Mouse (Mus musculus): ENCODE results near the gene Ccndbp1. TPM values are rescaled to one million over a fixed set of nuclear protein-coding genes. Genes with fewer than 3 reads are reported as not detected.
A peak's percentile ranks its signal among the peaks of the same experiment; 100 is the strongest.
"Not testable (repeated sequence)": the region's sequence is repeated elsewhere in the genome, so short reads cannot be mapped to it uniquely, and the experiment has no call there.

Ccndbp1 gene
- polyA plus RNA-seq (2016; fragmentation: Nextera tagmentation; extraction: Ambion mirVana) = 40.3 and 40.9 TPM in 2 replicates

DNA sequence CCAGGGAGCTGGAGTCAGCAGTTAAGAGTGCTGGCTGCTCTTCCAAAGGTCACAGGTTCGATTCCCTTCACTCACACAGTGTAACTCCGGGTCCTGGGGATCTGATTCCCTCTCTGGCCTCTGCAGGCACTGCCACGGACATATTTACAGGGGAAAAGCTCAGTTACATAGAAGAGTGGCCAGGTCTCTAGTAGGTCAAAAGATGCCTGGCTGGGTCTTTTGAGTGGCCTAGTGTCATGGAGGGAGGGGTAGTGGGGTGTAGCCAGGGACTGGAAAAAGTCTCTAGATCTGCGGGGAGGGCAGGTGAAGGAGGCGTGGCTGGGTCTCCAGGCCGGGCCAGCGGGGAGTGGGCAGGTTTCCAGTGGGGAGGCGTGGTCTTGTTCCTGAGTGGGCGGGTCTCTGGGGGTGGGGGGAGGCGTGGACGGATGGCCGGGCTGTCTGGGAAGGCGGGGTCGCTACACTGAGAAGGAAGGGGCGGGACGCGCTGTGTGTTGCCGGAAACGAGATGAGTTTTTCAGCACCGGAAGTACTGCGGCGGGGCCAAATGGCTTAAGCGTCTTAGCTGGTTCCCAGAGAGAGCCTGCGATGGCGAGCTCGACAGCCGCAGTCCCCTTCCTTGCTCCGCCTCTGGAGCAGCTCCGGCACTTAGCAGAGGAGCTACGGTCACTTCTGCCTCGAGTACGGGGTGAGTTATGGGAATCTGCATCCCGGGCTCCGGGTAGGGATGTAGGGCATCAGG lies at the start of gene Ccndbp1:
TSS of gene Ccndbp1 (plus strand) at position 479 of the 739 bp plus-strand sequence.
- Histone ChIP-seq H3K9ac (replicated peaks) (peak within 1 kb of the TSS; percentile 69), H3K9me3 (no peaks in the 10 kb centered on the region), H3K4me1 (replicated peaks) (peaks cover 8% of the 10 kb centered on the region), H3K4me3 (replicated peaks) (peak within 1 kb of the TSS; percentile 83), H3K27me3 (no peaks in the 10 kb centered on the region), H3K4me2 (peak within 1 kb of the TSS; percentile 83), H3K36me3 (peaks cover 16% of the 10 kb centered on the region), H3K27ac (peak within 1 kb of the TSS; percentile 62; the same call in 1 of the 2 replicates)
- ATAC-seq (ENCODE audit: insufficient number of reproducible peaks, insufficient read depth, low FRiP score, low TSS enrichment, low read depth) = peak; percentile 95
- WGBS = 2% methylated on average over 34 of the region's 34 CpGs

DNA sequence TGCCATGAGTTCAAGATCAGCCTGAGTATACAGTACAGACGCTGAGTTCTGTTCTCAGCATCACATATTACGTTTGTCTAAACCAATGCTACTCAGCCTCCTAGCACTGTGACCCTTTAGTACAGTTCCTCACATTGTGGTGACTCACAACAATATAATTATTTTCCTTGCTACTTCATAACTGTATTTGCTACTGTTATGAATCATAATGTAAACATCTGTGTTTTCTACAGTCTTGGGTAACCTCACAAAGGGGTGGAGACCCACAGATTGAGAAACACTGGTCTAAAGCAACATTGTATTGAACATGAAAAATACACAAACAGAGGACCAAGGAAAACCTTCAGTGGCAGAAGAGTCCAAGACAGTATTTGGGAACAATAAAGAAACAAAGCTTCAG lies 48.8 kb upstream of the Ccndbp1 start:
- Histone ChIP-seq H3K9me3 (no peaks in the 10 kb centered on the region), H3K9ac (replicated peaks) (no peak overlapping the region), H3K27ac (no peak overlapping the region), H3K27me3 (no peaks in the 10 kb centered on the region), H3K4me3 (replicated peaks) (no peak overlapping the region), H3K4me2 (no peak overlapping the region), H3K36me3 (peaks cover 40% of the 10 kb centered on the region), H3K4me1 (replicated peaks) (no peaks in the 10 kb centered on the region)
- 92% methylated on average over 2 of the region's 2 CpGs for WGBS
- ATAC-seq (ENCODE audit: insufficient number of reproducible peaks, insufficient read depth, low FRiP score, low TSS enrichment, low read depth) = no peak

DNA sequence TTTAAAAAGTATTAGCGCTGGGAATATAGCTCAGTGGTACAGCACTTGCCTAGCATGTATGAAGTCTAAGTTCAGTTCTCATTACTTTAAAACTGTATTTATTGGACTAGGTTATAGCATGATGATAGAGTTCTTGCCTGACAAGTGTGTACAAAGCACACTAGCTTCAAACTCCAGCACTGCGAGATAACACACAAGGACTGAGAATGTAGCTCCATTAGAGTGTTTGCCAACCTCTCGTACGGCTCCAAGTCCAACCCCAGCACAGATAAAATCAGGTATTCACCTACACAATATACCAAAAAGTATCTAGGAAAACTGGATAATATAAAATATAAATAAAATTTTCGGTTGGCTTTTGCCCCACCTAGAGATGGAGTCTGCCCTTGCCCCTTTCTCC lies 48.4 kb upstream of the Ccndbp1 start:
- Histone ChIP-seq H3K36me3 (peaks cover 36% of the 10 kb centered on the region), H3K27ac (no peak overlapping the region), H3K4me2 (no peak overlapping the region), H3K4me1 (replicated peaks) (no peaks in the 10 kb centered on the region), H3K27me3 (no peaks in the 10 kb centered on the region), H3K9ac (replicated peaks) (no peak overlapping the region), H3K4me3 (replicated peaks) (no peak overlapping the region), H3K9me3 (no peaks in the 10 kb centered on the region)
- ATAC-seq (ENCODE audit: insufficient number of reproducible peaks, insufficient read depth, low FRiP score, low TSS enrichment, low read depth) = no peak
- 94% methylated on average over 5 of the region's 5 CpGs for WGBS

DNA sequence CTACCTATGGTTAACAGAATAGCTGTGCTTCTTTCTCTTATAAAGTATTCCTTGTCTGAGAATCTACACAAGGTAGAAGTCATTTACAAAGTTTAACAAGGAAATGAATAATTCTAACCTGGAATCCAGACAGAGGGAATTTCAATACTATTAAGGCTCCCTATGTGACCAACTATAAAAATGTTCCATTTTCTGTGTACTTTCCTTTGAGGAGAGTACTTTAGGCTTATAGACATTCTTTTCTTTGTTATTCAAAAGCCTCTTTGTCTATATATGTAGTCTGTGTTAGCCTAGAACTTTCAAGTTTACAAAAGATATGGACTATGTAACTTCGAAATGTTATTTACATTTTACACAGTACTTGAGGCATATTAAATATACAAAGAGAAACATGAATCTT lies 47.9 kb upstream of the Ccndbp1 start:
- Histone ChIP-seq H3K36me3 (peaks cover 31% of the 10 kb centered on the region), H3K4me2 (no peak overlapping the region), H3K27me3 (no peaks in the 10 kb centered on the region), H3K27ac (no peak overlapping the region), H3K4me1 (replicated peaks) (no peaks in the 10 kb centered on the region), H3K9me3 (no peaks in the 10 kb centered on the region), H3K9ac (replicated peaks) (no peak overlapping the region), H3K4me3 (replicated peaks) (no peak overlapping the region)
- no peak for ATAC-seq (ENCODE audit: insufficient number of reproducible peaks, insufficient read depth, low FRiP score, low TSS enrichment, low read depth)
- 95% methylated on average over 1 of the region's 1 CpGs for WGBS

DNA sequence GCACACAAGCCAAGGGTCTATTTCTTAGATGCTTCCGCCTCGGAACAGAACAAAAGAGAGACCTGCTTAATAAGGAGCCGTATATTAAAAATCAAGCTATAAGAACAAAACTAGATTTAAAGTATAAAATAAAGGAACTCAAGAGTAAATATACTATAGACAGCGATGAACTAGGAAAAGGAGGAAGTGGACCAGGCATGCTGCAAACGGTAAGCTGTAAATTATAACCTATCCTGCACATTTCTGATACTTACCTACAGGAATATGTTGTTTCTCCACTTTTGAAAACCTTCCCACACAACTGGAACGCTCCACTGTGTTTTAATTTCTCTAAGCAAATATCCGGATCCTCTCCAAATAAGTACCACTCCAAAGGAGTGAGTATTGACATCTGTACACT lies 45.1 kb upstream of the Ccndbp1 start:
- Histone ChIP-seq H3K36me3 (peaks cover 26% of the 10 kb centered on the region), H3K27me3 (no peaks in the 10 kb centered on the region), H3K9me3 (no peaks in the 10 kb centered on the region), H3K4me3 (replicated peaks) (no peak overlapping the region), H3K4me2 (no peak overlapping the region), H3K27ac (no peak overlapping the region), H3K4me1 (replicated peaks) (no peaks in the 10 kb centered on the region), H3K9ac (replicated peaks) (no peak overlapping the region)
- ATAC-seq (ENCODE audit: insufficient number of reproducible peaks, insufficient read depth, low FRiP score, low TSS enrichment, low read depth) = no peak
- WGBS = 94% methylated on average over 7 of the region's 7 CpGs

DNA sequence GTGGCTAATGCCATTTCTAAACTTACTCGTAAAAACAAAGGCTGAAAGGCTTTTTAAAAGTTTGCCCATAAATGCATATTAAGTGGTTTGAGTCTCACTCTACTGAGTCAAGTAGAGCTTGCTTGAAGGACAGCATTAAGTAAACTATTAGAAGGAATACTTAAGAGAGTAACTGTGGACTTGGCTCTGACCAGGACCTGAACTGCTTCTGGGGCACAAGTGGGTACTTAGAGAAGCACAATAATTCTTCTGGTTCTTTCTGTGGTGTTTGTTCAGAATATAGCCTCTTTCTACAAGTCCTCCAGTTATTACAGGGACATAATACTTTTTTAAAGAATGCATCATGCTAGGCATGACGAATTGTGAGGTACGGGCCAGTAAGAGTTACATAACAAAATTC lies 42.7 kb upstream of the Ccndbp1 start:
- Histone ChIP-seq H3K9me3 (no peaks in the 10 kb centered on the region), H3K4me1 (replicated peaks) (peaks cover 7% of the 10 kb centered on the region), H3K36me3 (peaks cover 8% of the 10 kb centered on the region), H3K4me2 (no peak overlapping the region), H3K4me3 (replicated peaks) (no peak overlapping the region), H3K27me3 (no peaks in the 10 kb centered on the region), H3K27ac (no peak overlapping the region), H3K9ac (replicated peaks) (no peak overlapping the region)
- WGBS = 93% methylated on average over 3 of the region's 3 CpGs
- ATAC-seq (ENCODE audit: insufficient number of reproducible peaks, insufficient read depth, low FRiP score, low TSS enrichment, low read depth) = no peak

DNA sequence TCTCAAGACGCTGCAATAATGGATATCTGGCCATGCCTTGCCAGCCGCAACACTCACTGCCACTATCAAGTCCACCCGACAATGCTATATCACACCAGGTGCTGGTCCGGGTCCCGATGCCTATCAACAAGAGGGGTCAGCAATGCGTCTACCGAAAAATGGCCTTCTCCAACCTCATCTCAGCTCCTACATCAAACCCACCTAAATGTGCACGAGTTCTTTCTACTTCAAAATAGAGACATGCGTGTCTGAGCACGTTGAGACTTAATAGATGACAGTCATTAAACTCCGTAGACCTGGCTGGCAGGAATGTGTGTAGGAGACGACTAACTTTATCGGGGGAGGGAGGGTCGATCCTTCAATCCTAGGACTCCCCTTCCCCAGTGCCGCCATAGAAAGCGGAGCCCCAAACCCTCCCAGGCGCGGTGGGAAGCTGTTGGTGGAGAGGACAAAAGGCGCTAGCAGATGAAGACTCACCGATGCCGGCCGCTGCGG lies 38.1 kb upstream of the Ccndbp1 start:
- Histone ChIP-seq H3K9me3 (no peaks in the 10 kb centered on the region), H3K36me3 (peaks cover 5% of the 10 kb centered on the region; the same call in 1 of the 2 replicates), H3K27ac (peak overlapping the region; percentile 82), H3K9ac (replicated peaks) (peak overlapping the region; percentile 79), H3K4me3 (replicated peaks) (peak overlapping the region; percentile 68), H3K27me3 (peaks cover 8% of the 10 kb centered on the region; the same call in 1 of the 2 replicates), H3K4me2 (peak overlapping the region; percentile 65), H3K4me1 (replicated peaks) (peaks cover 13% of the 10 kb centered on the region)
- 0 out of 2 replicates have a peak, but pooled peaks have one; percentile 58 for ATAC-seq (ENCODE audit: insufficient number of reproducible peaks, insufficient read depth, low FRiP score, low TSS enrichment, low read depth)
- under 1% methylated on average over 23 of the region's 23 CpGs for WGBS

DNA sequence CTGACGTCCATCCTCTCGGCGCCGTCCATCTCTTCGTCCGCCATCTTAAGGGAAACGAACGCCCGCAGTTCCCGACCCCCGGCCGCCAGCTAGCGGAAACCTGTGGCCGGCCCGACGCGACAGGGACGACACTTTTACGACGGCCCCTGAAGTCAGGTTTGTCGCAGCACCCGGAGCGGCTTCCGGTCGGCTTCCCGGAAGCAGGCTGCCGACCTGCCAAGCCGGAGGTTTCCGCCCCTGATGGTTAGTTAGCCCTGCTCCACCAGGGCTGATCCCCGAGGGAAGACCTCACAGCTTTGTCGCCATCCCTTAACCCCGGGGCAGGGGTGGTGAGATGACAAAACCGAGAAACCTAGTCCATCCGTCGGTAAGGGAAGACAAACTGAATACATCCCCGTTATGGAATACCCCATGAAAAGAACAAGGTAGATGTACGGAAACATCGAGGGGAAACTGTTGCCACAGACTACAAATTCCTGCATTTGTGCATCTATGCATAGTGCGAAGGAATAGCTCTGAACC lies 37.6 kb upstream of the Ccndbp1 start, which contains the start of gene Ubr1:
TSS of gene Ubr1 (minus strand) at position 157 of the 522 bp plus-strand sequence.
- H3K36me3 ChIP-seq = peaks cover 5% of the 10 kb centered on the region; the same call in 1 of the 2 replicates
- peaks cover 13% of the 10 kb centered on the region for H3K4me1 ChIP-seq (replicated peaks)
- peaks cover 8% of the 10 kb centered on the region; the same call in 1 of the 2 replicates for H3K27me3 ChIP-seq
- peak within 1 kb of the TSS; percentile 79 for H3K9ac ChIP-seq (replicated peaks)
- H3K4me2 ChIP-seq = peak within 1 kb of the TSS; percentile 65
- no peaks in the 10 kb centered on the region for H3K9me3 ChIP-seq
- WGBS = under 1% methylated on average over 38 of the region's 39 CpGs
- peak within 1 kb of the TSS; percentile 68 for H3K4me3 ChIP-seq (replicated peaks)
- H3K27ac ChIP-seq = peak within 1 kb of the TSS; percentile 82
- ATAC-seq (ENCODE audit: insufficient number of reproducible peaks, insufficient read depth, low FRiP score, low TSS enrichment, low read depth) = peak; percentile 77

DNA sequence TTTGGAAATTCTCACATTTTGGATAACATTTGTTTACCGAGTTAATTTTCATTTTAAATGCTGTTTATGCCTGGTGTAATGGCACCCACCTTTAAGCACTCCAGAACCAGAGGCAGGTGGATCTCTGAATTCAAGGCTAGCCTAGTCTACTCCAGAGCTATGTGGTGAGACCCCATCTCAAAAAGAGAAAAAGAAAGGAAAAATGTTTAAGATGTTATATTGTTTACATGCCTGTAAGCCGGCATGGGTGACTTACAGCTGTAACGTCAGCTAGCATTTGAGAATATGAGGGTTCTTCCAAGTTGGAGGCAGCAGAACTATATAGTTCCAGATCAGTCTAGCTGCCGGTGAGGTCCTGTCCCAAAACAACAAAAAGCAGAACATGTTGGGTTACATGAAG lies 36.4 kb upstream of the Ccndbp1 start:
- Histone ChIP-seq H3K9me3 (no peaks in the 10 kb centered on the region), H3K4me1 (replicated peaks) (peaks cover 13% of the 10 kb centered on the region), H3K9ac (replicated peaks) (no peak overlapping the region), H3K4me2 (no peak overlapping the region), H3K27ac (no peak overlapping the region), H3K4me3 (replicated peaks) (no peak overlapping the region), H3K36me3 (no peaks in the 10 kb centered on the region), H3K27me3 (peaks cover 16% of the 10 kb centered on the region; the same call in 1 of the 2 replicates)
- 89% methylated on average over 4 of the region's 4 CpGs for WGBS
- ATAC-seq (ENCODE audit: insufficient number of reproducible peaks, insufficient read depth, low FRiP score, low TSS enrichment, low read depth) = no peak

DNA sequence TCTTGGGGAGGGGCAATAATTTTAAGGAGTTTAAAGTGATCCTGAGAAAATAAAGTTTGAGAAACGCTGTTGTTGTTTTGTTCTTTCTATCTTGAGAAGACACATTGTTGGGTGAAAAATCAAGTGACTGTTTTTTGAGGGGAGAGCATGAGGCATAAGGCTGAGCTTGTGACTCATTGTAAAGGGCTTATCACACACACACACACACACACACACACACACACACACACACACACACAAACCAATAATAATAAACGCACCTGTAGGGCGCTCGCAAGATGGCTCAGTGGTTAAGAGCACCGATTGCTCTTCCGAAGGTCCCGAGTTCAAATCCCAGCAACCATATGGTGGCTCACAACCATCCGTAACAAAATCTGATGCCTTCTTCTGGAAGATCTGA lies 35.9 kb upstream of the Ccndbp1 start:
- H3K27ac ChIP-seq; H3K9ac ChIP-seq (replicated peaks); H3K4me3 ChIP-seq (replicated peaks); ATAC-seq (ENCODE audit: insufficient number of reproducible peaks, insufficient read depth, low FRiP score, low TSS enrichment, low read depth); H3K9me3 ChIP-seq; H3K36me3 ChIP-seq; H3K4me2 ChIP-seq: not testable (repeated sequence)
- 98% methylated on average over 8 of the region's 8 CpGs for WGBS
- Histone ChIP-seq H3K27me3 (peaks cover 19% of the 10 kb centered on the region; the same call in 1 of the 2 replicates), H3K4me1 (replicated peaks) (peaks cover 13% of the 10 kb centered on the region)

DNA sequence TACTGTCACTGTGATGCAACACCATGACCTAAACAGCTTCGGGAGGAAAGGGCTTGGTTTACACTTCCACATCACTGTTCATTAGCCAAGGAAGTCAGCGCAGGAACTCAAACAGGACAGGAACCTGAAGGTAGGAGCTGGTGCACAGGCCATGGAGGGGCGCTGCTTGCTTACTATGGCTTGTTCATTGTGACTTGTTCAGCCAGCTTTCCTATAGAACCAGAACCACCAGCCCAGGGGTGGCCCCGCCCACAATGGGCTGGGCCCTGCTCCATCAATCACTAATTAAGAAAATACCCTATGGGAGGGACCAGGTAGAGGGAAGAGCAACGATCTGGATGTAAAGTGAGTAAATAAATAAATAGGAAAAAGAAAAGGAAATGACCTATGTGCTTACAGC lies 35.2 kb upstream of the Ccndbp1 start:
- H3K4me1 ChIP-seq (replicated peaks) = peaks cover 13% of the 10 kb centered on the region
- no peak for ATAC-seq (ENCODE audit: insufficient number of reproducible peaks, insufficient read depth, low FRiP score, low TSS enrichment, low read depth)
- H3K9me3 ChIP-seq = no peaks in the 10 kb centered on the region
- H3K27me3 ChIP-seq = peaks cover 26% of the 10 kb centered on the region
- peak overlapping the region; percentile 23; the same call in 1 of the 2 replicates for H3K4me2 ChIP-seq
- no peak overlapping the region for H3K27ac ChIP-seq
- no peak overlapping the region for H3K9ac ChIP-seq (replicated peaks)
- 18% methylated on average over 5 of the region's 5 CpGs for WGBS
- H3K4me3 ChIP-seq (replicated peaks) = no peak overlapping the region
- H3K36me3 ChIP-seq = no peaks in the 10 kb centered on the region

All from limb, embryonic 12.5 days (tissue).